Mouse (Mus musculus) E14TG2a.4 (cell line): ENCODE results near the gene Unc93b1.

Experiments
- CTCF ChIP-seq: conservative IDR thresholded peaks from 2 replicates; pipeline ENCODE4 v1.5.1; 2014; ENCODE audit warnings: low read length
- NANOG ChIP-seq: IDR thresholded peaks from 2 replicates; pipeline ENCODE4 v1.6.1; 2014; ENCODE audit warnings: borderline replicate concordance, low read length, mixed read lengths
- POU5F1 ChIP-seq: IDR thresholded peaks from 2 replicates; pipeline ENCODE4 v1.6.1; 2014; ENCODE audit warnings: low read length, borderline replicate concordance

- peak; percentile 73 for TF ChIP-seq CTCF
- TF ChIP-seq POU5F1, result no peak
- no peak for TF ChIP-seq NANOG
These were observed 53.8 kb downstream of the Unc93b1 start for GRCm38 (mm10) chr19:3988750-3989149.
